Mouse (Mus musculus) T-helper 1 cell (primary cell): ENCODE data around the gene Cilp.
"Not testable (repeated sequence)": the region's sequence is repeated elsewhere in the genome, so short reads cannot be mapped to it uniquely, and the experiment has no call there.

Experiments used
- in situ Hi-C: fragments of 300-600 bp; cut with MboI, MseI; formaldehyde crosslinking; loops from one replicate; pipeline ENCODE4 v1.15.1; 2025; ENCODE audit warnings: high pct_unique_total_duplicates

Gene Cilp

DNA sequence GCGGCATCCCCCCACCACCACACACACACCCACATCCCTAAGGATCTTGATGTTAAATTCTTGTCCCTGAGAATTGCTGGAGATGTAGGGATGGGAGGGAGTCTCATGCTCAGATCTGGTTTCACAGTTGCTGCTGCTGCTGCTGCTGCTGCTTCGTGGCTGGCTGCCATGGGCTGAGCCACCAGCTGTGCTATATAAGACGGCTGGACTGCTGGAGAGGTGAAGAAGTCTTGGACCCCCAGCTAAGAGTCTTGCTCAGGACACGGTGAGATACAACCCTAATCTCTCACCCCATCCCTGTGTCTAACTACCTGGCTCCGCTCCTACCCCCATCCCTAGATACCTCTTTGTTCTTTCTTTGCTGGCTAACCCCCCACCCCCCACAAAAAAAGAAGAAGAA, at the start of gene Cilp:
Gene Cilp (plus strand): TSS at position 222 of the 400 bp plus-strand sequence.
- in situ Hi-C loops = loop anchor here (10.0 kb wide), 1 partner anchor 1840 kb away; no protein-coding TSS in a partner anchor

DNA sequence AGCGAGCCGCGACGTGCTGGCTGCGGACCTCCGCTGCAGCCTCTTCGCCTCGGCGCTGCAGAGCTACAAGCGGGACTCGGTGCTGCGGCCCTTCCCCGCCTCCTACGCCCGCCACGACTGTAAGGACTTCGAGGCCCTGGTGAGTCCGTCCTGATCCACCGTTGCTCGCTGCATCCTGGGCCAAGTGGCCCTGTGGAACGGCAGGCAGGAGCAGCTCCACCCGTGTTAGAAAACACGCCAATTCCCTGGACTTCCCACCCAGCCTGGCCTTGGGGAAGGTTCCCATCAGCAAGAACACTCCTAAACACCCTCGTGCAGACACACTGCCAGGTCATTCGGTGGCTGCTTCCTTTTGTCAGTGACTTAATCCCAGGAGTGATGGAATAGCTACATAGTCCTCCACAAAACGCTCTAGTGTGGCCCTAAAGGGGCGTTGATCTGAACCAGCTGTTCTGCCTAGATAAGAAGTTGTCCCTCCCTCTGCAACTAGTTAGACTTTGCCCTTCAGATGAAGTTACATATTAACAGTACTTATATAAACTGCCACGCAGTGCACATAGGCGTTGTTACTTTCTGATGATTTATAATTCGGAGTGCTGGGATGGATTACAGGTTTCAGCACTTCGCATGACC, 49.4 kb upstream of the Cilp start:
- in situ Hi-C loops = no loop called here

DNA sequence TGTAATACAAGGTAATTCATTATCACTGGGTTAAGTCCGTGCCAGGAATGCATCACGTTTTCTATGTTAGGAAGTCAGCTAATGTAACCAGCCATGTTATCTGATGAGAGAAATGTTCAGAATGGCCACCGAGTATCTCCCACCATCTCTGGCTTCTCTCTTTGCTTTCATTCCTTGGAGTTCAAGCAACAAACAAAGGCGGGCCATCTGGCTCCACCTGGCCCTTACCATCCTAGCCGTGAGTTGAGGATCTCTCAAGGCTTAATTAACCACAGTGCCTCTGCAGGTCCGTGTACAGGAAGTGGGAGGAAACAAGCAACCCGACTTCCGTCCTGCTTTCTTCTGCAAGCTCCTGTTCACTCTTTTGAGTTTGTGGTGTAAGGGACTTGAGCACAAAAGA, 48.0 kb upstream of the Cilp start:
- in situ Hi-C loops = no loop called here

DNA sequence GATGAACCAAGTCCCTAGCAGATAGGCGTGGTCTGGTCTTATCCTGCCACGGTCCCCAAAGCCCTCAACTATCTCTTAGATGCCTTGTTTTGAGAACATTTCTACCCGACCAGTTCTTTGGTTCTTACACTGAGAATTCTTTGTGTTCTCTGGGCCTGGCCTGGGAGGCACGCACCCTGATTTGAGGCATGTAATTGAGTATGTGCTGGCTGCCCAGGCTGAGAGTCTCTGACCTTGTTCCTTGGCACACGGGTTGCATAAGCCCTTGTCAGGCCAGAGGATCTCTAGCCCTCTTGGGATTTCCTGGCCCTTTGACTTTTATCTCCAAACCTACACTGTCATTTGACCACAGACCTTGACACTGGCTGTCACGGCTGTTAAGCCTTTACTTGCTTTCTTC, 47.3 kb upstream of the Cilp start:
- in situ Hi-C loops = no loop called here

DNA sequence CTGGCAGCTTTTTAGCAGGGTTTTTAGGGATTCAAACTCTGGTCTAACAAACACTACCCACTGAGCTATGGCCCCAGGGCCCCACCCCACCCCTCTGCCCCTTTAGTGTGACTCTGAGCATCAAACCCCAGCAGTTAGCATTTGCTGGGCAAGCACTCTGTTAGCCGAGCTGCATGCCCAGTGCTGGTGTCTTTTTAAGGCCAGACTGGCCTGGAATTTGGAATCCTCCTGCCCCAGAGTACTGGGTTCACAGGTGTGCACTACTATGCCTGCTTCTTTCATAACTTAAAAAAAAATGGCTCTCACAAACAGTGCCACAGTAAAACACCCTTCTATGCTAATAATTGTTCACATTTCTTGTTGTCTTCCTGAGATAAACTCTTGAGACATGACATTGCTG, 46.1 kb upstream of the Cilp start:
- in situ Hi-C loops = no loop called here

DNA sequence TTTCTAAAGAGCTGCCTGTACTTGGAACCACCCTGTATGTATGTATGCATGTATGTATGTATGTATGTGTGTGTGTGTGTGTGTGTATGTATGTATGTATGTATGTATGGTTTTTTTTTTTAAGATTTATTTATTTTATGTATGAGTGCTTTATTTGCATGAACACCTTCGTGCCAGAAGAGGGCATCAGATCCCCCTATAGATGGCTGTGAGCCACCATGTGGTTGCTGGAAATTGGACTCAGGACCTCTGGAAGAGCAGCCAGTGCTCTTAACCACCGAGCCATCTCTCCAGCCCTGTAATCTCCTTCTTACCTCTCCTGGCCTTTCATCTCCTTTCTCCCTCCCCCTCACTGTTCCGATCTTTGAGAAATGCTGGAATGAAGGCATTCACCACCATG, 44.6 kb upstream of the Cilp start:
- in situ Hi-C loops = not testable (repeated sequence)

DNA sequence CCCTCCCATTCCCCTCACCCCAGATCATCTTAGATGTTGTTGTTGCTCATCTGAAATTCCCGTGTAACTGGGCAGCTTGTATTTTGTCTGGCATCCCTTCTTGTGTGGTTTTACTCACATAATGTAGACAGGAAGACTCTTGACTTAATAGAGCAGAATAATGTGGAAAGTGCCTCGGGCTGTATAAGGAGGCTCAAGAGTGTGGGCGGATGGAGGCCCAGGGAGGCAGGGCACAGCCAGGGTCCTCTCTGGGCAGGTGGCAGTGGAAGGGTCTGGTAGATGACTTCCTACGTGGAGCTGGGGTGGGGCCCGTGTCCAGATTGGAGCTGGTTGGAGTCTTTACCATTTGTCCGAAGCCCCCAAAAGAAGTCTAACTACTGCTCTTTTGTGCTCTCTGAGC, 41.1 kb upstream of the Cilp start:
- in situ Hi-C loops = no loop called here

DNA sequence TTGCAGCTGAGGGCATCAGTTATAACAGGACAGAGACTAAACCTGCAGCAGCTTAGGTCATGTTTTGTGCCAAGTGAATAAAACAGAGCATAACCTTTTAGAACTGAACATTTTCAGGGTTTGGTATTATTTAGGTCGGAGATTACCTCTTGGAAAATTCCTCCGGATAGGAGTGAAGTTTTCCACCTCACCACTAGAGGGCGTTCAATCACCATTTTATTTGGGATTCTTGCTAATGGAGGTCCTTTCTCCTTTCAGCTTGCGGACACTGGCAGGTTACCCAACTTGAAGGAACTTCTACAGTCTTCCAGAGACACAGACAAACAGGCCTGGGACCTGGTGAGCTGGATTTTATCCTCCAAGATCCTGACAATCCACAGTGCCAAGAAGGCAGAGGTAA, 39.2 kb upstream of the Cilp start:
- in situ Hi-C loops = no loop called here

DNA sequence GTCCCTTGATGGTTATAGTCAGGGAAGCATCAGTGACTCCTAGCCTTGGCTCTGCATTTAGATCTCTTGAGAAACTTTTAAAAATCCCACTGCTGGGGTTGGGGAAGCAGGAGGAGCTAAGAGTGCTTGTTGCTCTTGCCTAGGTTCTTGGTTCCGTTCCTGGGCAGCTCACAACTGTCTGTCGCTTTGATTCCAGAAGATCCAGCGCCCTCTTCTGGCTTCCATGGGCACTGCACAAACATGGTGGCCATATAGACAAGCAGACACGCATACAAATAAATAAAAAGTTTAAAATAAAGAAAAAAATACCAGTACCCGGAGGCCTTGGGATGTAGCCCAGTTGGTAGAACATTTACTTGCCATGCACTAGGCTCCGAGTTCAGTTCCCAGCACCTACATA, 34.7 kb upstream of the Cilp start:
- in situ Hi-C loops = no loop called here

DNA sequence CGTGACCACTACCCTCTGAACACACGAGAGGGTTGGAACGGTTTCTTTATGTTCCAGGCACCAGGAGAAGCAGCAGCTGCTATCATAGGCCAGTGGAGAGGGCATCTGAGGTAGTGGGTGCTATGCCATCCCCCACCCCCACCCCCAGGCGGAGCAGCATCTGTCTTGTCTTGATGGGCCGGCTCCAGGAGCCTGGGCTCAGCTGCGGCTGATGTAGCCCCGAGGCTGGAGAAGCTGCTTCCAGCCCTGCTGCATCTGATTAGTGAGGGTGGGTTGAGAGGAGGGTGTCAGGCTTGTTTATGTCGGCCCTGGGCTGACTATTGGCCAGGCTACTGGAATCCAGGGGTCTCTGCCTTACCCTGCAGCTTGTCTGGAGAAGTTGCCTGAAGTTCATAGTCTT, 33.7 kb upstream of the Cilp start:
- in situ Hi-C loops = no loop called here

DNA sequence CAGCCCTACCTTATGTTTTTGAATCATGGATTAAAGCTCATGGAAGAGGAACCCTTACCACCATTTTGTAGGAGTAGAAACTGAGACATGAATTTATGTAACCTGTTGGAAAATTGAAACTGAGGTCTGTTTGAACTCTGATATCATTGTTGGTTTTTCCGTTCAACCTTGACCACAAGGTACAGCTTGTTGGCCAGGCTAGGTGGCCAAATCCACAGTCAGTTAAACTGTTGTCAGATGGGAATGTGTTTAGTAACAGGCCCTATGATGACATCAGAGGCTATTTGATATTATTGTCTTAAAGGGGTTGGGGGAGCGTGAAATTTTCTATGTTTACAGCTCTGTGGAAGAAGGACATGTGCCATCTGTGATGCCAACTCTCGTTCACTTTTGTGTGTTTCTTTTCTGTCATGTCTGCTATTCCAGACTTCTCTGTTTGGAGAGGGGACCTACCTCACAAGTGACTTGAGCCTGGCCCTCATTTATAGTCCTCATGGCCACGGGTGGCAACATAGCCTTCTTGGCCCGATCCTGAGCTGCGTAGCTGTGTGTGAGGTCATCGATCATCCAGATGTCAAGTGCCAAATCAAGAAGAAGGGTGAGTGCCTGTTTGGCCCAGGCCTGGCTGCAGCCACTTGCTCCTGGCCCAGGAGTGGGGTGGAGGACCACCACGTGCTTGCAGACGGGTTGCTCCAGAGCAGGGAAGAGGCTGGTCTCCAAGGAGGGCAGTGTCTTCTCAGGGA, 31.6 kb upstream of the Cilp start:
- in situ Hi-C loops = no loop called here

DNA sequence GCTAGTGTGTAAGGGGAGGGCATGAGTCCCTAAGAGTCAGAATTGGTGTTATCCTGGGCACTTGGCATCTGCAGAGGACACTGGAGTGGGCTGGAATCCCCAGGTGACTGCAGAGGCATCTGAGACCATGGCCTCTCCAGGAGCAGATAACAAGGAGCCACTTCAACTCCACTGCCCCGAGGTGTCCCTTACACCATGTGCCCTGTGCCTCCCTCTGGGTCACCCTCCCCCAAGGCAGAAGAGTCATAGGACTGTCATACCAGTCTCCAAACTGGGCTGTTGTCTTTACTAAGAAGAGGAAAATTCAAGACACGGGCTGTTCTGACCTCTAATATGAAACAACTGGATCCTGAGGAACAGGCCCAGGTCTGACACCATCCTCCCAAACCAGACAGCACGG, 30.2 kb upstream of the Cilp start:
- in situ Hi-C loops = no loop called here

DNA sequence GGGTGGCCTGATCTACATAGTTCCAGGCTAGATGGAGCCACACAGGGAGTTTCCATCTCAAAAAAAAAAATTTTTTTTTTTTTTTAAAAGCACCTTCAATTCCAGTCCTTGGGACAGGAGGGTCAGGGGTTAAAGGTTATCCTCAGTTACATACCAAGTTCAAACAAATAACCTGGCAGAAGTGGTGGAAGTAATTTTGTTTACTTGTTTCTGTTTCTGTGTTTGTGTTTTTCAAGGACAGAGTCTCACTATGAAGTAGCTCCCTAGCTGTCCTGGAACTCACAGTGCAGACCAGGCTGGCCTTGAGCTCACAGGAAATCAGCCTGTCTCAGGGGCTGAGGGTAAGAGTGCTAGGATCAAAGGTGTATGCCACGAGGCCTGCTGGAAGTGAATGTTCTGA, 29.4 kb upstream of the Cilp start:
- in situ Hi-C loops = no loop called here

DNA sequence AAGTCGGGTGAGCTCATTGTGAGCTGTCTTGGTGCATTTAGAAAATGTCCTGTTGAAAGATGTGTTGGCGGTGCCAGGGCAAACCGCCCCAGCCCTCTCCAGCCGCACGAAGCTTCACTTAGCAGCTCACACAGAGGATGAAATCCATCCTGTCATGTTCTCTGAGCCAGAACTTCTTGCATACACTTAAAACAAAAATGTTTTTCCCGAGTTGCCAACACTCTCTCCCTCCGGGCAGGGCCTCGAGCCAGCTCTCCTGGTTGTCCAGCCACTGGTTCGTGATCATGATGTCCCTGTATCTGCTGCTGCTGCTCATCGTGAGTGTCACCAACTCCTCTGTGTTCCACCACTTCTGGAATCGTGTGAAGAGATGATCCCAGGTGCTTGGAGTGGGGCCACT, 27.4 kb upstream of the Cilp start:
- in situ Hi-C loops = no loop called here

DNA sequence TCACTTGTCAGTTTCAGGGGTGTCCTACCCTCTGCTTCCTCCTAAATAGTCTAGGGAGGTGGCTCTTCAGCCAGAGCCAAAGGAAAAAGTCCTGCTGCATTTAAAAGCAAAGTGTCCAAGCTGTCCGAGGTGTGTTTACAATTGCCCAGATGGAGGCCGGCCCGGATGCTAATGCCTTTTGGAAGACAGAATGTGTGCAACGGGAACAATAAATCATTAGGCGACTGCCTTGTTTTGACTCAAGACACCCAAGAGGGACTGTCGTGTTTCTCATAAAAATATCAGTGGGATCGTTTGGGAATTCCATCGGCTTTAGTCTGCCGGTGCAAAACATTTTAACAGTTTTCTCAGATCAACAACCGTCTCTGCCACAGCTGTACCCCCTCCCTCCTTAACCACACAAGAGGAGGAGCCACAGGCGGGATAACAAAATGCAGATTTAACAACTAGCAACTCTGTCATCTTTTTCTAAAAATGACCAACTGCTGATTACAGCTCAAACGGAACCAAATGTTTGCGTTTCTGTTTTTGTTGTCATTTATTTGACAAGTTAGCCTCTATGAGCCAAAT, 26.7 kb upstream of the Cilp start:
- in situ Hi-C loops = no loop called here

DNA sequence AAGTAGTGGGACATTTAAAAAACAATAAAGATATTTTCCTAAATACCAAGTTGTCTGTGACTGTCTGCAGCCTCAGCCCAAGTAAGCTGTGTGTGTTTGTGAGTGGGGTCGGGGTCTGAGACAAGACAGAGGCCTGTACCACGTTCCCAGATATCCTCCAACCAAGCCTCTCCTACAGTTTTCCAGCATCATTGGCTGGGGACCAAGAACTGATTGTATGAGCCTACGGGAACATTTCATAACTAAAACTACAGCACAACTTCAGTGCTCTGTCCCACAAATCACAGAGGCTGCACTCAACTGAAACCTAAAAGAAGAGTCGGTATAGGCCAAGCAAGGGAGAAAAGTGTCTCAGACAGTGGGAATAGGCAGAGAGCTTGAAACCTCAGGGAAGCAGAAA, 25.8 kb upstream of the Cilp start:
- in situ Hi-C loops = no loop called here

DNA sequence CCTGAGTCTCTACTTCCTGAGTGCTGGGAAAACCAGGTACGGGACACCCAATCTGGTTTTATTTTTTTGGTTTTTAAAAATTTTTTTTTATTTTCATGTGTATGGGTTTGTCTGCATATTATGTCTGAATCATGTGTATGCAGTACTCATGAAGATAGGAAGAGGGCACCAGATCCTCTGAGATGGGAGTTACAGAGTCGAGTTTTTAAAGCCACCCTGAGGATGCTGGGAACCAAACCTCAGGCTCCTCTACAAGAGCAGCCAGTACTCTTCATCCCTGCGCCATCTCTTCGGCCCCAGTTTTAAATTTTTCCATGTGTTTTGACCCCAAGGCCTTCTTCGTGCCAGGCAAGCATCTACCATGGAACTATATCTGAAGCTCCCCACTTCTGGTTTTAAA, 25.2 kb upstream of the Cilp start:
- in situ Hi-C loops = no loop called here

DNA sequence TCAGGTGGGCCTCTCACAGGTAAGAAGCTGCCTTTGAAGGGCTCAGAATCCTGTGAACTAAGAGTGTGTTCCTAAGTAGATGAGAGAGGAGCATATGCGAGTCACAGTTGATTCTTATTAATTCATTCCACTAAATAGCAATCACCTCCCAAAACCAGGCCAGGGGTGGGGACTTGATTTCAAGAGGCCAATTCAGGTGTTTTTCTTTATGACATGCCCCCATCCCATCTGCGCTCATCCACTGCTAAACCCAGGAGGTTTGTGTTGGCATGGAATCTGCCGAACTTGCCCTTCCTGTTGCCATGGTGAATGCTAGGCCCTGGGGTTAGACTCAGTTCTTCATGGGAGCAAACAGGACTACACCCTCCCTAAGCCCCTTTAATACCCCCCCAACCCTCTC, 24.4 kb upstream of the Cilp start:
- in situ Hi-C loops = no loop called here

DNA sequence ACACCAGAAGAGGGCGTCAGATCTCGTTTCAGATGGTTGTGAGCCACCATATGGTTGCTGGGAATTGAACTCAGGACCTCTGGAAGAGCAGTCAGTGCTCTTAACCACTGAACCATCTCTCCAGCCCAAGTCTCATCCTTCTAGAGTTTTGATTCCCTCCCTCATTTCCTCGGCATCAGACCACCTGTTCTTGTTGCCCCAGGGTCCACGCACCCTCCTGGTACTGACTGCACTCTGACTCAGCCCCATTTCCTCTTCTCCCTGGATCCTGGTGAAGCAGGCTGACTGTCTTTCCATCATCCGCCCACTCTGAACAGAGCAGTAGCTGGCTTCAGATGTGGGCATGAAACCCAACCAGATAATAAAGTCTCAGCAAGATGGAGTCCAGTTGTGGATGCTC, 23.0 kb upstream of the Cilp start:
- in situ Hi-C loops = no loop called here

DNA sequence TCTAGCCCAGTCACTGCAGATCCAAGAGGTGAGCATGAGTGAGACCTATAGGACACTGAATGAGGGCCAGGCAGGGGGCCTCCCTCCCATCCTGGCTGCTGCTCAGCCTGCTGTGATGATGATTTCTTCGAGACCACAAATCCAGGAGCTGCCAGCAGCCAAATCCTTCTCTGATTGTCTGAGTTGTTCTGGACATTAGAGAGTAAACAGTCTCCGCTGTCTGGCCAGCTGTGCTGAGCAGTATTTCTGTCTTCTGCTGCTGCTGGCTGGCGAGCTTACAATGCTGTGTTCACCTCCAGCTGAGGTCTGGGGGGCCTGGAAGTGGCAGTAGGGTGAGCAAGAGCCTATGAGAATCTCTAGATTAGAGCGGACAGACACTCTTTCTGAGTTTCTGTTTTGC, 21.7 kb upstream of the Cilp start:
- in situ Hi-C loops = no loop called here

DNA sequence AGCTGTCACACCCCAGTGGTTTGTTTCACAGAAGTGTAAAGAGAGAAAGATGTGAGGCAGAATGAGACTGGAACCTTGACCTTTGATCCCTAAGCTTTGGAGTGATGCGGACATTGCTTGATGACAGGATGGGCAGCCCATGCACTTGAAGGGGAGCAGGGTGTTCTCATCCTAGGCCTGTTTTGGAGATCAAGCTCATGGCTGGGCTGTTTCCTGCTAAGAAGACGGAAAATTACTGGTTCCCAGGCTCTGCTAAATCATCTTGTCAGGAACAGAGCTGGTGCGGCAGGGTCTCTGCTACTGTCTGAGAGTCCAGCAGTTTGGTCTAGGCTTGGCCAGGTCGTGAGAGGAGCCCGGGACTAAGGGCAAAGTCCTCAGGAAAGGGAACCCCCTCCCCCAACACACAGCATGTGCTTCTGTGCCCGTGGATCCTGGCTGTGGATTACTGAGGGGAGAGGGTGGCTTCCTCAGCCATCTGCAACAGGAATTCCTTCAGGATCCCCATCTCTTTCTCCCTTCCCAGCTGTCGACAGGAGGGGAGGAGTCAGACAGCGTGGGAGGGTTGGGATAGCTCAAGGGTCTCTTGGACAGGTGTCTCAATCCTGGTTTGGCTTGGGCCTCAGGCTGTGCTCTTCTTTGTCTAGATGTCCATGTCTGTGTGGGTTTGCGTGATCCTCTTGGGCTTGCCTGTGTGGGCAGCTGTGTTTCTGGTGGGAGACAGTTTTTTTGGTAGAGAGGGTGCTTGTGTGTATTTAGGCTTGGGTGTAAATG, 20.8 kb upstream of the Cilp start:
- in situ Hi-C loops = no loop called here

DNA sequence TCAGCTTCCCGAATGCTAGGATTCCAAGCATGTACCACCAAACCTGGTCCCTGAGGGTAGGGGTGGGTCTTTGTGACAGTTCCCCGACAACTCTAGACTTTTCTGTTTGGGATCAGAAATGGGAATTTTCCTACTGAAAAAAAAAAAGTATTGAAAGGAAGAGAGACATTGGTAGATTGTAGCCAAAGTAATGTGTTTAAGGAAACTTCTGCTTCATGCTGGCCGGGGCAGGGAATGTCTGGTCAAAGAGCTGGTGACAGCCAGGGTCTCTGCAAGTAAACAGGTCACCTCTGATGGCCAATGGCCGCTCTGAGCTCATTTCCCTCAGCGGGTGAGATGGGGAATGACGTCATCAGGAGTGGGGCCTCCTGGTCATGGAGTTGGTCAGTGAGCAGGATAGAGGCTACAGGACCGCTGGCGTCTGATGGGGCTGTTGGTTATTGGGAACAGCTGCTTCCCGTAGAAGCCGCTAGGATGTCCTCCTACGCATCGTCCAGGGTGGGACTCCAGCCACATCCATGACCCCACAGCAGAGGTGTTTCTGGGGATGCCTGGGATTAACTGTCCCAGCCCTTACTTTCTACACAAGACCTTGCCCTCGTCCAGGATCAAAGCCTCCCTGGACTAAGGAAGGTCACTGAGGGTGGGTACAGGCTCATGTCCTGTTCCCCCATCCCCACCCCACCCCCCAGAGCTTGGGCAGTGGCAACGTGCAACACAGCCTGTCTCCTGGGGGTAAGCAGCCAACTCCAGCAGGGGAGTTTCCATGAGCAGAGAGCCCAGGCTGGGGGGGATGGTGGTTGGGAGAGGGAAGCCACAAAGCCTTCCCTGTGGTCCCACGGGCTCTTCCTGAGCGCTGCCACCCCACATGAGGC, 17.2 kb upstream of the Cilp start:
- in situ Hi-C loops = no loop called here
